Mouse (Mus musculus) gastrocnemius, postnatal 36 days (tissue): ENCODE measurements around the gene Ctxn1. TPM values are rescaled to one million over a fixed set of nuclear protein-coding genes. Genes with fewer than 3 reads are reported as not detected.

Experiments used
- DNase-seq, 2 experiments: peaks; one replicate each; pipeline ENCODE4 v3.0.0; 2022
- intact Hi-C: fragments of 180-260 bp; cut with DNase I; formaldehyde crosslinking; loops from one replicate; pipeline ENCODE4 v1.15.1; 2025
- total RNA-seq, 2 experiments: library from RNA; stranded (reverse); gene quantifications; 2 replicates each; pipeline ENCODE4 v1.2.3; 2021

Gene Ctxn1
- total RNA-seq, 2 experiments from 2014 or later: 0.42 to 0.71 TPM

- peak; percentile 94 for DNase-seq
- intact Hi-C loops: loop anchor here (5.0 kb wide), 1 partner anchor 69 kb away; no protein-coding TSS in a partner anchor
Observed at GRCm38 (mm10) chr8:4252934-4253841, 5.9 kb downstream of the Ctxn1 start, which contains the start of gene Snapc2. Gene Snapc2, plus strand, starts transcription at chr8:4253080.

- no peak for DNase-seq
- intact Hi-C loops: loop anchor here (5.0 kb wide), 1 partner anchor 70 kb away; no protein-coding TSS in a partner anchor
Observed at GRCm38 (mm10) chr8:4252116-4252760, 6.8 kb downstream of the Ctxn1 start.

- peak; percentile 77 to 78 for DNase-seq
- intact Hi-C loops: loop anchor here (5.0 kb wide), 1 partner anchor 72 kb away; no protein-coding TSS in a partner anchor
Observed at GRCm38 (mm10) chr8:4250306-4250970, 8.6 kb downstream of the Ctxn1 start.

GRCm38 (mm10) chr8:4249213-4249612, 9.9 kb downstream of the Ctxn1 start:
- intact Hi-C loops: loop anchor here (5.0 kb wide), 1 partner anchor 123 kb away; no protein-coding TSS in a partner anchor
- no peak for DNase-seq

GRCm38 (mm10) chr8:4247951-4248540, 11.0 kb downstream of the Ctxn1 start, which contains the start of gene Tgfbr3l:
Gene Tgfbr3l, plus strand, starts transcription at chr8:4248214.
- intact Hi-C loops: loop anchor here (5.0 kb wide), 1 partner anchor 124 kb away; no protein-coding TSS in a partner anchor
- DNase-seq: no peak

GRCm38 (mm10) chr8:4247241-4247640, 11.8 kb downstream of the Ctxn1 start:
- DNase-seq: no peak
- intact Hi-C loops: loop anchor here (5.0 kb wide), 1 partner anchor 125 kb away; no protein-coding TSS in a partner anchor

- intact Hi-C loops: loop anchor here (5.0 kb wide), 1 partner anchor 127 kb away; no protein-coding TSS in a partner anchor
- no peak for DNase-seq
Observed at GRCm38 (mm10) chr8:4245737-4246136, 13.3 kb downstream of the Ctxn1 start.

GRCm38 (mm10) chr8:4245061-4245460, 14.0 kb downstream of the Ctxn1 start:
- intact Hi-C loops: loop anchor here (5.0 kb wide), 1 partner anchor 127 kb away; no protein-coding TSS in a partner anchor
- no peak for DNase-seq

GRCm38 (mm10) chr8:4239193-4239890, 19.7 kb downstream of the Ctxn1 start:
- DNase-seq: no peak
- intact Hi-C loops: loop anchor here (5.0 kb wide), 1 partner anchor 72 kb away; the partner anchor contains the start of gene Evi5l

GRCm38 (mm10) chr8:4238434-4239192, 20.5 kb downstream of the Ctxn1 start, which contains the start of the genes Map2k7 and Gm49320:
Gene Map2k7, plus strand, starts transcription at chr8:4238740.
Gene Gm49320, plus strand, starts transcription at chr8:4238865.
- peak; percentile 99 to 100 for DNase-seq
- intact Hi-C loops: loop anchor here (5.0 kb wide), 1 partner anchor 71 kb away; the partner anchor contains the start of gene Evi5l

GRCm38 (mm10) chr8:4237814-4238433, 21.1 kb downstream of the Ctxn1 start:
- intact Hi-C loops: loop anchor here (5.0 kb wide), 1 partner anchor 71 kb away; the partner anchor contains the start of gene Evi5l
- DNase-seq: no peak

- intact Hi-C loops: no loop called here
- no peak for DNase-seq
Observed at GRCm38 (mm10) chr8:4230612-4231351, 28.3 kb downstream of the Ctxn1 start.

GRCm38 (mm10) chr8:4229784-4230183, 29.3 kb downstream of the Ctxn1 start:
- intact Hi-C loops: no loop called here
- DNase-seq: no peak

- intact Hi-C loops: no loop called here
- no peak for DNase-seq
Observed at GRCm38 (mm10) chr8:4227919-4228318, 31.2 kb downstream of the Ctxn1 start.

GRCm38 (mm10) chr8:4226739-4227347, 32.2 kb downstream of the Ctxn1 start, which contains the start of gene Lrrc8e:
Gene Lrrc8e, plus strand, starts transcription at chr8:4226827.
- intact Hi-C loops: no loop called here
- no peak for DNase-seq

- intact Hi-C loops: no loop called here
Observed at GRCm38 (mm10) chr8:4226323-4226722, 32.8 kb downstream of the Ctxn1 start.

GRCm38 (mm10) chr8:4222059-4222458, 37.0 kb downstream of the Ctxn1 start:
- no peak for DNase-seq
- intact Hi-C loops: no loop called here

More at GRCm38 (mm10) chr8:4226323-4226722, 32.8 kb downstream of the Ctxn1 start:
- DNase-seq: no peak
